22 mouse cellular contexts compared by ENCODE assay signal in genomic region chr7:28651157-28651556, GRCm38 (mm10). TPM values are rescaled to one million over a fixed set of nuclear protein-coding genes. Genes with fewer than 3 reads are reported as not detected.
DNase-seq lines count a peak whose midpoint lies in the region; ATAC-seq and TF ChIP-seq lines count a peak whose summit lies in the region.
"Had no signal": no experiment of that assay in that cellular context is flagged by ENCODE, and none has a peak within 500 bp of the region (broad histone marks: within the 10 kb centered on the region; RNA-seq: fewer than 3 reads in every experiment).

No protein-coding gene starts in this region.

- no peak overlapping the region for H3K9ac ChIP-seq in intestine, postnatal 0 days (ENCODE audit: low read depth, low read length)
- H3K9ac ChIP-seq in intestine, embryonic 15.5 days, result no peak overlapping the region
- no peak overlapping the region for H3K9ac ChIP-seq in midbrain, postnatal 0 days (replicated peaks; ENCODE audit: low read length, poor library complexity, severe bottlenecking)
- no peak overlapping the region for H3K9ac ChIP-seq in midbrain, embryonic 16.5 days (ENCODE audit: low read depth, low read length)
- no peak overlapping the region for H3K9ac ChIP-seq in ES-Bruce4 (ENCODE audit: low read depth, poor library complexity, severe bottlenecking)
- H3K9ac ChIP-seq: forebrain, embryonic 15.5 days; heart, embryonic 13.5 days; midbrain, embryonic 13.5 days; stomach, embryonic 15.5 days had no signal

- H3K27ac ChIP-seq in intestine, postnatal 0 days (ENCODE audit: low read depth, low read length), result no peak overlapping the region
- no peak overlapping the region for H3K27ac ChIP-seq in intestine, embryonic 15.5 days
- H3K27ac ChIP-seq in midbrain, postnatal 0 days (ENCODE audit: low read depth, low read length), result no peak overlapping the region
- no peak overlapping the region for H3K27ac ChIP-seq in midbrain, embryonic 16.5 days (ENCODE audit: low read length)
- no peak overlapping the region for H3K27ac ChIP-seq in ES-Bruce4 (ENCODE audit: insufficient read depth, low read length)
- H3K27ac ChIP-seq: forebrain, embryonic 15.5 days; heart, embryonic 13.5 days; macrophage; midbrain, embryonic 13.5 days; stomach, embryonic 15.5 days had no signal

- no peak for TF ChIP-seq POLR2A in ES-Bruce4 (IDR thresholded peaks at IDR 0.05; ENCODE audit: insufficient read depth, low read length)

- no peak overlapping the region for H3K4me2 ChIP-seq in intestine, postnatal 0 days (replicated peaks; ENCODE audit: low read depth)
- no peak overlapping the region for H3K4me2 ChIP-seq in intestine, embryonic 15.5 days (replicated peaks)
- H3K4me2 ChIP-seq in midbrain, postnatal 0 days (ENCODE audit: low read depth, low read length, poor library complexity, severe bottlenecking), result no peak overlapping the region
- no peak overlapping the region for H3K4me2 ChIP-seq in midbrain, embryonic 16.5 days (ENCODE audit: low read length)
- H3K4me2 ChIP-seq: forebrain, embryonic 15.5 days; heart, embryonic 13.5 days; midbrain, embryonic 13.5 days; stomach, embryonic 15.5 days had no signal

- no peaks in the 10 kb centered on the region for H3K27me3 ChIP-seq in intestine, postnatal 0 days (replicated peaks; ENCODE audit: control insufficient read depth, insufficient read depth, low read length)
- H3K27me3 ChIP-seq in intestine, embryonic 15.5 days (replicated peaks), result no peaks in the 10 kb centered on the region
- H3K27me3 ChIP-seq in midbrain, postnatal 0 days (ENCODE audit: insufficient read depth, low read length), result no peaks in the 10 kb centered on the region
- no peaks in the 10 kb centered on the region for H3K27me3 ChIP-seq in midbrain, embryonic 16.5 days (ENCODE audit: control insufficient read depth, insufficient read depth, low read depth, low read length)
- H3K27me3 ChIP-seq in ES-Bruce4 (ENCODE audit: control insufficient read depth, insufficient read depth, low read length, poor library complexity, severe bottlenecking), result no peaks in the 10 kb centered on the region
- H3K27me3 ChIP-seq: forebrain, embryonic 15.5 days; heart, embryonic 13.5 days; midbrain, embryonic 13.5 days; stomach, embryonic 15.5 days had no signal

- no peak overlapping the region for H3K4me3 ChIP-seq in intestine, postnatal 0 days (ENCODE audit: low read depth, low read length)
- H3K4me3 ChIP-seq in intestine, embryonic 15.5 days (replicated peaks), result no peak overlapping the region
- H3K4me3 ChIP-seq in midbrain, postnatal 0 days (ENCODE audit: low read depth, low read length), result no peak overlapping the region
- no peak overlapping the region for H3K4me3 ChIP-seq in midbrain, embryonic 16.5 days (ENCODE audit: low read depth, low read length)
- no peak overlapping the region for H3K4me3 ChIP-seq in ES-Bruce4 (ENCODE audit: low read depth, low read length)
- H3K4me3 ChIP-seq: forebrain, embryonic 15.5 days; heart, embryonic 13.5 days; midbrain, embryonic 13.5 days; stomach, embryonic 15.5 days had no signal

- intact Hi-C loops in left cerebral cortex, postnatal 10 days (cut with DNase I), result no loop called here

- WGBS in intestine, postnatal 0 days, result 94% methylated on average over 2 of the region's 2 CpGs
- 94% methylated on average over 2 of the region's 2 CpGs for WGBS in intestine, embryonic 15.5 days
- 87% methylated on average over 2 of the region's 2 CpGs for WGBS in midbrain, postnatal 0 days
- WGBS in midbrain, embryonic 16.5 days, result 89% methylated on average over 2 of the region's 2 CpGs

- no peaks in the 10 kb centered on the region for H3K4me1 ChIP-seq in intestine, postnatal 0 days (replicated peaks; ENCODE audit: control insufficient read depth, insufficient read depth, low read length)
- no peaks in the 10 kb centered on the region for H3K4me1 ChIP-seq in intestine, embryonic 15.5 days (replicated peaks)
- H3K4me1 ChIP-seq in midbrain, postnatal 0 days (ENCODE audit: insufficient read depth, low read length), result no peaks in the 10 kb centered on the region
- H3K4me1 ChIP-seq in midbrain, embryonic 16.5 days (ENCODE audit: control insufficient read depth, insufficient read depth, low read length), result no peaks in the 10 kb centered on the region
- peaks cover 6% of the 10 kb centered on the region for H3K4me1 ChIP-seq in ES-Bruce4 (ENCODE audit: control insufficient read depth, insufficient read depth, low read length)
- H3K4me1 ChIP-seq: forebrain, embryonic 15.5 days; heart, embryonic 13.5 days; midbrain, embryonic 13.5 days; stomach, embryonic 15.5 days had no signal

- DNase-seq in midbrain, postnatal 0 days (ENCODE audit: low spot score), result no peak
- DNase-seq in c-Kit-positive CD71-positive TER-119-negative erythroid progenitor cells, embryonic 14.5 days (ENCODE audit: low read depth), result peak; percentile 6
- DNase-seq in T-cell, adult 2 months (ENCODE audit: low spot score), result no peak
- DNase-seq in left cerebral cortex, postnatal 10 days (ENCODE audit: extremely low spot score in 1 of 2, low spot score in 2 of 2), result no peak
- DNase-seq: adrenal gland, postnatal 14 days; cerebellum, adult 11-12 months; gastrocnemius, postnatal 10 days; kidney, postnatal 4 days; liver had no signal

- no peak for ATAC-seq in intestine, postnatal 0 days
- ATAC-seq in intestine, embryonic 15.5 days, result no peak
- ATAC-seq in midbrain, postnatal 0 days (ENCODE audit: low FRiP score), result no peak
- no peak for ATAC-seq in midbrain, embryonic 16.5 days
- ATAC-seq: forebrain, embryonic 15.5 days; intestine, embryonic 16.5 days; midbrain, embryonic 13.5 days had no signal

- H3K9me3 ChIP-seq in intestine, postnatal 0 days (ENCODE audit: control insufficient read depth), result no peaks in the 10 kb centered on the region
- H3K9me3 ChIP-seq in intestine, embryonic 15.5 days, result no peaks in the 10 kb centered on the region
- H3K9me3 ChIP-seq in midbrain, postnatal 0 days (ENCODE audit: low read length), result no peaks in the 10 kb centered on the region
- no peaks in the 10 kb centered on the region for H3K9me3 ChIP-seq in midbrain, embryonic 16.5 days (replicated peaks; ENCODE audit: control insufficient read depth, low read length, poor library complexity, severe bottlenecking)
- H3K9me3 ChIP-seq in ES-Bruce4 (replicated peaks; ENCODE audit: control insufficient read depth, insufficient read depth, low read length, poor library complexity, severe bottlenecking), result no peaks in the 10 kb centered on the region
- H3K9me3 ChIP-seq: forebrain, embryonic 15.5 days; midbrain, embryonic 13.5 days; stomach, embryonic 15.5 days had no signal

- no peaks in the 10 kb centered on the region for H3K36me3 ChIP-seq in intestine, postnatal 0 days (ENCODE audit: control insufficient read depth, insufficient read depth)
- no peaks in the 10 kb centered on the region for H3K36me3 ChIP-seq in intestine, embryonic 15.5 days
- H3K36me3 ChIP-seq in midbrain, postnatal 0 days (ENCODE audit: insufficient read depth, low read length), result no peaks in the 10 kb centered on the region
- no peaks in the 10 kb centered on the region for H3K36me3 ChIP-seq in midbrain, embryonic 16.5 days (ENCODE audit: control insufficient read depth, insufficient read depth, low read length)
- no peaks in the 10 kb centered on the region for H3K36me3 ChIP-seq in ES-Bruce4 (ENCODE audit: control insufficient read depth, insufficient read depth, low read length, poor library complexity, severe bottlenecking)
- H3K36me3 ChIP-seq: forebrain, embryonic 15.5 days; heart, embryonic 13.5 days; midbrain, embryonic 13.5 days; stomach, embryonic 15.5 days had no signal

- peak; percentile 41 for TF ChIP-seq CTCF in intestine, postnatal 0 days (IDR thresholded peaks at IDR 0.05; ENCODE audit: low read depth)
- peak; percentile 39 for TF ChIP-seq CTCF in midbrain, postnatal 0 days (IDR thresholded peaks at IDR 0.05)
- TF ChIP-seq CTCF in ES-Bruce4 (IDR thresholded peaks at IDR 0.05; ENCODE audit: low read depth, low read length), result peak; percentile 10

- TF ChIP-seq EP300 in ES-Bruce4 (IDR thresholded peaks at IDR 0.05; ENCODE audit: insufficient read depth, low read depth, low read length), result no peak

RNA-seq across cellular contexts. Expression of gene Acp7, which starts 20.0 kb away (rescaled TPM):
- not detected in 2 replicates for polyA plus RNA-seq in intestine, postnatal 0 days (2015; fragmentation: Nextera tagmentation; extraction: Ambion mirVana)
- polyA plus RNA-seq in intestine, embryonic 15.5 days (2015; fragmentation: Nextera tagmentation; extraction: Ambion mirVana), result 0.06 TPM in 1 of 2 replicates, not detected in the other
- total RNA-seq in midbrain, postnatal 0 days (2014; rRNA removed), result 1.3 and 2.6 TPM in 2 replicates
- polyA plus RNA-seq in midbrain, postnatal 0 days (2015; fragmentation: Nextera tagmentation; extraction: Ambion mirVana), result 0.22 and 0.55 TPM in 2 replicates
- polyA plus RNA-seq in midbrain, embryonic 16.5 days (2015; fragmentation: Nextera tagmentation; extraction: Ambion mirVana), result 0.26 TPM in 1 of 2 replicates, not detected in the other
- 1.4 and 1.8 TPM in 2 replicates for polyA plus RNA-seq in ES-Bruce4 (2011; ENCODE audit: insufficient read depth, insufficient read length, low read depth, missing spikeins)
- total RNA-seq in left cerebral cortex, postnatal 10 days (2021), result 1 to 10 TPM in 1 of 2 experiments, under 1 TPM in 1; 0.55 to 1.8 TPM
- total RNA-seq: adrenal gland, postnatal 14 days; gastrocnemius, postnatal 10 days; hematopoietic stem cell, adult 5-6 weeks had no signal
- polyA plus RNA-seq: forebrain, embryonic 15.5 days; heart, embryonic 13.5 days; intestine, embryonic 16.5 days; macrophage; midbrain, embryonic 13.5 days; neural tube, embryonic 11.5 days; small intestine, adult 2 months had no signal

RNA-seq across cellular contexts. Expression of gene Fbxo27, which starts 41.5 kb away (rescaled TPM):
- polyA plus RNA-seq in intestine, postnatal 0 days (2015; fragmentation: Nextera tagmentation; extraction: Ambion mirVana), result 0.37 and 0.90 TPM in 2 replicates
- polyA plus RNA-seq in intestine, embryonic 15.5 days (2015; fragmentation: Nextera tagmentation; extraction: Ambion mirVana), result 2.9 and 3.1 TPM in 2 replicates
- total RNA-seq in midbrain, postnatal 0 days (2014; rRNA removed), result 7.4 and 8.2 TPM in 2 replicates
- polyA plus RNA-seq in midbrain, postnatal 0 days (2015; fragmentation: Nextera tagmentation; extraction: Ambion mirVana), result 10.4 and 12.2 TPM in 2 replicates
- 15.1 and 17.3 TPM in 2 replicates for polyA plus RNA-seq in midbrain, embryonic 16.5 days (2015; fragmentation: Nextera tagmentation; extraction: Ambion mirVana)
- polyA plus RNA-seq in ES-Bruce4 (2011; ENCODE audit: insufficient read depth, insufficient read length, low read depth, missing spikeins), result 5.2 and 9.6 TPM in 2 replicates
- 10 to 100 TPM; 16.0 to 19.8 TPM for total RNA-seq in left cerebral cortex, postnatal 10 days (2021)
- total RNA-seq: hematopoietic stem cell, adult 5-6 weeks had no signal
- polyA plus RNA-seq: macrophage had no signal

RNA-seq across cellular contexts. Expression of gene Pak4, which starts 53.2 kb away (rescaled TPM):
- 17.2 and 19.7 TPM in 2 replicates for polyA plus RNA-seq in intestine, postnatal 0 days (2015; fragmentation: Nextera tagmentation; extraction: Ambion mirVana)
- 51.7 and 53.1 TPM in 2 replicates for polyA plus RNA-seq in intestine, embryonic 15.5 days (2015; fragmentation: Nextera tagmentation; extraction: Ambion mirVana)
- 13.3 and 19.8 TPM in 2 replicates for total RNA-seq in midbrain, postnatal 0 days (2014; rRNA removed)
- 8.9 and 9.6 TPM in 2 replicates for polyA plus RNA-seq in midbrain, postnatal 0 days (2015; fragmentation: Nextera tagmentation; extraction: Ambion mirVana)
- 18.1 and 19.1 TPM in 2 replicates for polyA plus RNA-seq in midbrain, embryonic 16.5 days (2015; fragmentation: Nextera tagmentation; extraction: Ambion mirVana)
- polyA plus RNA-seq in ES-Bruce4 (2011; ENCODE audit: insufficient read depth, insufficient read length, low read depth, missing spikeins), result 64.4 and 75.1 TPM in 2 replicates
- total RNA-seq in left cerebral cortex, postnatal 10 days (2021), result 1 to 10 TPM; 7.7 to 8.2 TPM

RNA-seq across cellular contexts. Expression of gene Samd4b, which starts 53.2 kb away (rescaled TPM):
- polyA plus RNA-seq in intestine, postnatal 0 days (2015; fragmentation: Nextera tagmentation; extraction: Ambion mirVana), result 12.4 and 13.4 TPM in 2 replicates
- polyA plus RNA-seq in intestine, embryonic 15.5 days (2015; fragmentation: Nextera tagmentation; extraction: Ambion mirVana), result 18.9 and 19.5 TPM in 2 replicates
- 48.2 and 56.0 TPM in 2 replicates for total RNA-seq in midbrain, postnatal 0 days (2014; rRNA removed)
- 17.6 and 19.2 TPM in 2 replicates for polyA plus RNA-seq in midbrain, postnatal 0 days (2015; fragmentation: Nextera tagmentation; extraction: Ambion mirVana)
- polyA plus RNA-seq in midbrain, embryonic 16.5 days (2015; fragmentation: Nextera tagmentation; extraction: Ambion mirVana), result 20.2 and 20.4 TPM in 2 replicates
- polyA plus RNA-seq in ES-Bruce4 (2011; ENCODE audit: insufficient read depth, insufficient read length, low read depth, missing spikeins), result 86.0 and 94.1 TPM in 2 replicates
- 10 to 100 TPM; 55.9 to 58.4 TPM for total RNA-seq in left cerebral cortex, postnatal 10 days (2021)
